Mouse (Mus musculus): ENCODE measurements around the gene Gstp2.

DNA sequence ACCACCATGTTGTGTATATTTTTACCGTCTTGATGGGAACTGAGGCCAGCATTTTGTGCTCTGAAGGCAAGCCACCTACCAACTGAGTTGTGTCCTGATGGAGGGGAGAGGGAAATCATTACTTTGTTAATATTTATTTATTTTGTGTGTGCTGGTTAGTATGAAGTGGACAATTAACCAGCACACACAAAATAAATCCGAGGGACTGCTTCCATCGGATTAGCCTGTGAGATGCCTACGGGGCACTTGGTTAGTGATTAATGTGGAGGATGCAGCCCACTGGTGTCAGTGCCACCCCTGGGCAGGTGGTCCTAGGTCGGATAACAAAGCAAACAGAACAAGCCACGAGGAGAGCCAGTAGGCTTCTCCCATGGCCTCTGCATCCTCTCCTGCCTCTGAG lies 50.9 kb downstream of the Gstp2 start:
- TF ChIP-seq POLR2A (IDR thresholded peaks at IDR 0.05; ENCODE audit: extremely low read depth, insufficient read depth, low read length) (no peak), CTCF (IDR thresholded peaks at IDR 0.05; ENCODE audit: low read depth, low read length) (no peak)

Measured in liver, adult 2 months (tissue).